Mouse (Mus musculus): ENCODE data around the gene Stard8. TPM values are rescaled to one million over a fixed set of nuclear protein-coding genes. Genes with fewer than 3 reads are reported as not detected.

Gene Stard8
- total RNA-seq, 2 experiments from 2014 or later: 11.1 to 18.2 TPM

DNA sequence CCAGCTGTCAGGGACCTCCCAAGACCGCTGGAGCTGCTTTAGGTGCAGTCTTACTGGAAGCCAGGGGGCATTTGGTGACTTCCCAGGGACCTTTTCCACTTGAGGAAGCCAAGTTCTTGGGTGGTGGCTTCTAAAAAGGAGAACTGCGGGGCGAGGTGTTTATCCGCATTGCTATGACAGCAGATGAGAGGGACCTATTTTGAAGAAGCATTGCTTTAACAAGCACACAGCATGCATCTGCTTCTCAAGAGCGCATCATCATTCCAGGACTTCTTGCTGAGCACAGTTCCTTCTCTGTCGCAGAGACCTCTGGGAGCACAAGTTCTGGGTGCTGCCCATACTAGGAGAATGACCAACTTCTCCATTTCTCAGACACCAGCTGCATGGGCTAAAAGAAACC is 14.8 kb downstream of the Stard8 start:
- intact Hi-C loops (cut with DNase I): no loop called here
- TF ChIP-seq CTCF (IDR thresholded peaks at IDR 0.05): no peak
- H3K27ac ChIP-seq: no peak overlapping the region

DNA sequence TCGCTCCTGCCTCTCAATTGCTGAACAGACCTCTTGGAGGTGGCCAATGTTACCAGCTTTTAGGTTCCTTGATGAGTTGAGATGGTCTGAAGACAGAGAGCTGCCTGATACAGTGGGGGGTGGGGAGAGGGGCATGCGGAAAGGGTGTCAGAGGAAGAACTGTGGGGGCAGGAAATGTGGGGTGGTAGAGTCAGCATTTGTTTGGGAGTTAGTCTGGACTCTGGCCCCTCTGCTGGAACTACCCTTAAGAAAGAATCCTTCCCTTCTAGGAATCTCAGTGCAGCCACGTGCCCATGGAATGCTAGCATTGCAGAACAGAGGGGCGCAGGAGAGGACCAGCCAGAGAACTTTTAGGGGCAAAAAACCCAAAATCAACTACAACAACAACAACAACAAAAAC is 16.3 kb downstream of the Stard8 start:
- no peak overlapping the region for H3K4me3 ChIP-seq
- intact Hi-C loops (cut with DNase I): no loop called here
- no peak for DNase-seq
- H3K27ac ChIP-seq: no peak overlapping the region
- no peak for TF ChIP-seq CTCF (IDR thresholded peaks at IDR 0.05)

More for the DNA sequence above, 14.8 kb downstream of the Stard8 start:
- H3K4me3 ChIP-seq: no peak overlapping the region
- DNase-seq: no peak

DNA sequence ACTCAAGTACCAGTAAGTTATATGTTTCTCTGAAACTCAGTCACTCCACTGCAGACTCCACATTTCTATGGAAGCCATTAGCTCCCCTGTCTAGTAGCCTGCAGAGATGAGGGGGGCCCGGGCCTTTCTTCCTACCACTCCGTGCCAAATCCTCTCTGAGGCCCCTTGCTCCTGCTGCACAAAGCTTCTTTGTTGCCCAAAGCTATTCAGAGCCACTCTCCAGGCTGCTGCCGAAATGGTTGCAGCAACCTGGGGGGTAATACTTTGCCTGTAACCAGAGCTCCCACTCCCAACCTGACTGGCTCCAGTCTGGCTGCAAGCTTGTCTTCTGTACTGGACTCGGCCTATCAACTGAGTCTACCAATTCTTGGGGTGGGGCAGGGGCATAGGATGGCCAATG is 17.2 kb downstream of the Stard8 start:
- no peak overlapping the region for H3K27ac ChIP-seq
- intact Hi-C loops (cut with DNase I): no loop called here
- no peak for TF ChIP-seq CTCF (IDR thresholded peaks at IDR 0.05)
- H3K4me3 ChIP-seq: no peak overlapping the region
- no peak for DNase-seq

DNA sequence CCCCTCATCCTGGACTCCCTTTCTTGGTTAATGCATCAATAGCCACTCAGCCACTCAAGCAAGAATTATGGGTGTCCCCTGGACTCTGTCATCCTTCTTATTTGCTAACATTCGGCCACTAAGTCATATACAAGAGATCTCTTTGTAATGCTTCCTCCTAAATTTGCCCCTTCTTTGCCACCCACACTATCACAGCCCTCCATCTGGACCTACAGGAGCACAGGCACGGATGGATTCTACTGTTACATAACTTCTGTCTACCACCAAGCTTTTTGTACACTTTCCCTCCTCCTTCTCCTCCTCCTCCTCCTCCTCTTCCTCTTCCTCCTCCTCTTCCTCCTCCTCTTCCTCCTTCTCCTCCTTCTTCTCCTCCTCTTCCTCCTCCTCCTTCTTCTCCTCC is 18.5 kb downstream of the Stard8 start:
- DNase-seq: no peak
- intact Hi-C loops (cut with DNase I): no loop called here
- Histone ChIP-seq H3K4me3 (no peak overlapping the region), H3K27ac (no peak overlapping the region)
- no peak for TF ChIP-seq CTCF (IDR thresholded peaks at IDR 0.05)

DNA sequence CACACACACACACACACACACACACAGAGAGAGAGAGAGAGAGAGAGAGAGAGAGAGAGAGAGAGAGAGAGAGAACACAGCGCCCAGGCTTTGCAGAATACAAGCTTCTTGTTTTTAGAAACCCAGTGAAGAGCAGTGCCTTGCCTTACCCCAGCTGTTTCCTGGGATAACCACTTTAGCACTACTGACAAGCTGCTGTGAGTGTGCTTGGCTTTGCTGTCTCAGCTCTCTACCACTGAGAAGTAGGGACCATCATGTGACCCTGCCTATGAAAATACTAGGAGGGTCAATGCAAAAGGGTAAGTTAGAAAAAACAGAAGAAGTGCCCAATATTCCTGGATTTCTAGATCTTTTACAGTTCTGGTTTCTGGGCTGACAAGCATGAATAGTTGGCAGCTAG is 20.9 kb downstream of the Stard8 start:
- no peak overlapping the region for H3K27ac ChIP-seq
- intact Hi-C loops (cut with DNase I): no loop called here
- no peak for DNase-seq
- no peak for TF ChIP-seq CTCF (IDR thresholded peaks at IDR 0.05)
- no peak overlapping the region for H3K4me3 ChIP-seq

DNA sequence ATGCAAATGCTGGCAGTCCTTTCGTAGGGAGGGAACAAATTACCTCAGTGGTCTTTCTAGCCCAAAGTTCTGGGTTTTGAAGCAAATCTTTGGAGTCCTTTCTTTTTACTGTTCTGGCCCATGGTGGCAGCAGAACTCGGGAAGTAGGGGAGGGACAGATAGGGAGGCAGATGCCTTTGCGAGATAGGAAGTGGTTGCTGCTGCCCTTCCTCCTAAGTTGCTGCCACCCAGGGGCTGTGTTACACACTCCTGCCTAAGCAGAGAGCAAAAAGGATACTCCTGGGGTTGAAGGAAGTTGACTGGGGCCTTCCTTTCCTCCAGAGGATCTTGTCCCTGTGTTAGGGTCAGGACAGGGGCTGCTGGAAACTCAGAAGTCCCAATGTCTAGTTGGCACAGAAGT is 32.4 kb downstream of the Stard8 start:
- Histone ChIP-seq H3K27ac (no peak overlapping the region), H3K4me3 (no peak overlapping the region)
- intact Hi-C loops (cut with DNase I): no loop called here
- DNase-seq: no peak
- TF ChIP-seq CTCF (IDR thresholded peaks at IDR 0.05): no peak

DNA sequence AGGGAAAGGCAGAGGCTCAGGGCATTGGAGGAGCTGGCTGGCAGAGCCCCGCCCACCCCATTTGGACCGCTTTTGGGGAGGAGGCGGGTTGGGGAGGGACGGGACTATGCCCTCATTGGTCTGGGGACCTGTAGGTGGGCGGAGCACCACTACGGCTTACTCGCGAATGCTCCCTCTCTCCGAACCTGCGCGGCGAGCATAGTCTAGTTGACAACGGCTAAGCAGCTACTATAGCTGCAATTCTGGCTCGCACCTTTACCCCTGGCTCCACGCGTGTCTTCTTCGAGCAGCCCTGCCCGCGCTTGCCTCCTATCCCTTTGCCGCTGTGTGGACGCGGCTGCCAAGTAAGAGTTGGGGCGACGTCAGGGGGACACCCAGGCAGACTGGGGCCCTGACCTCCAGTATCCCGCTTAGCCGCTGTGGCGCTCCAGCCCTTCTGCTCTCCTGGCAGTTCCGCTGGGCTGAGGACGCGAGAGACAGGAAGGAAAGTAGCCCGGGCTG is 39.5 kb downstream of the Stard8 start:
- peak overlapping the region; percentile 81 for H3K4me3 ChIP-seq
- TF ChIP-seq CTCF (IDR thresholded peaks at IDR 0.05): peak; percentile 10; the same call in 1 of the 2 replicates
- intact Hi-C loops (cut with DNase I): loop anchor here (5.0 kb wide), 1 partner anchor 50 kb away; no protein-coding TSS in a partner anchor
- peak overlapping the region; percentile 89 for H3K27ac ChIP-seq
- peak; percentile 92 for DNase-seq

DNA sequence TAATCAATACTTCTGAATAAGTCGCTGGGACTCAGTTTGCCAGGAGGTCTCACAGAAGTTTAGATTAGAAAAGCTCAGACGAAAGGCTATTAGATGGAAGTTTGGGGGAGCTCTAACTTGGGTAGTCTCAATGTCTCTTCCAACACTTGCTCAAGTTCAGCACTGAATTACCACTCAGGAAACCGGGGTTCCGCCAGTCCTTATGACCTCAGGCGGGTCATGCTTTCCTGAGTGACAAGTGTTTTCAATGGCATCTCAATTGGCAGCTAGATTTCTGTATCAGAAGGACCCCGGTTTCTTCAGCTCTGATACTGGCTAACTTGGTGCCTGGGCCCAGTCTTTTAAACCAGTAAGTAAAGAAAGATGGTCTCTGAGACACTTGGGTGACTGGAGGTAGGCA is 40.2 kb downstream of the Stard8 start:
- no peak for TF ChIP-seq CTCF (IDR thresholded peaks at IDR 0.05)
- peak overlapping the region; percentile 81 for H3K4me3 ChIP-seq
- H3K27ac ChIP-seq: peak overlapping the region; percentile 89
- no peak for DNase-seq
- intact Hi-C loops (cut with DNase I): loop anchor here (5.0 kb wide), 1 partner anchor 51 kb away; no protein-coding TSS in a partner anchor

DNA sequence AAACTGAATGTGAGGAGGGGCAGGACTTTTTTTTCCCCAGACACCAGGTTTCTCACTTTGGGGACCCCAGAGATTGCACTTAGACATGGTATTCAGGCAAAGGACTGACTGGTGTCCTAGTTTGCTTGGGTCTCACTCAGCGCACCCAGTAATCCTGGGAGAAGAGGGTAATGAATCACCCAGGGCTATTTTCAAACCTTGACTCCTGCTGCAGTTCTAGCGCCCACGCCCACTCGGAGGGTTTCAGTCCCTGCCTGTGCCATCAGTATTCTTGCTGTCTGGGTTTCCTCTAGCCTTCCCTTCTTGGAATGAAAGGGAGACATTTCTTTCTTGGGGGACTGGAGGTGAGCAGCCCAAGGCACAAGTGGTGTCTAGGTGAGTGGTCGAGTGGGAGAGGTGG is 40.7 kb downstream of the Stard8 start:
- H3K27ac ChIP-seq: peak overlapping the region; percentile 89
- no peak for TF ChIP-seq CTCF (IDR thresholded peaks at IDR 0.05)
- H3K4me3 ChIP-seq: peak overlapping the region; percentile 81
- intact Hi-C loops (cut with DNase I): loop anchor here (5.0 kb wide), 1 partner anchor 51 kb away; no protein-coding TSS in a partner anchor
- DNase-seq: no peak

DNA sequence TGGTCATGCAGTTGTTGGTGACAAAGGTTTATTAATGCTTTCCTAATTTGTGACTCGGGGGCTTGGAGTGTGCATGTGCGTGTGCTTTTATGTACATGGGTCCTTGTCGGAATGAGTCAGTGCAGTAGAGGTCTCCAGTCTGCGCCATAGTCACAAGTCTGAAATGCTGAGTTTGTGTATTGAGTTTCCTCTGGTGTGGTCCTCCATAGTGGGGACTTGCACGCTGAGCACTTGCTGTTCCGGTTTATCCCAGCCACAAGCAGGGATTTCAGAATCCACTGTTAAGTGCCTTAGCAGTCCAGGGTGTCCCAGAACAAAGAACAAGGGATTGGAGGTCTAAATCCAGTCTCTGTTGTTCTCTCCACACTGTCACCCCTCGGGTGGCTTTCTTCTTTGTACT is 42.3 kb downstream of the Stard8 start:
- Histone ChIP-seq H3K27ac (peak overlapping the region; percentile 89), H3K4me3 (peak overlapping the region; percentile 81)
- TF ChIP-seq CTCF (IDR thresholded peaks at IDR 0.05): no peak
- intact Hi-C loops (cut with DNase I): no loop called here
- no peak for DNase-seq

DNA sequence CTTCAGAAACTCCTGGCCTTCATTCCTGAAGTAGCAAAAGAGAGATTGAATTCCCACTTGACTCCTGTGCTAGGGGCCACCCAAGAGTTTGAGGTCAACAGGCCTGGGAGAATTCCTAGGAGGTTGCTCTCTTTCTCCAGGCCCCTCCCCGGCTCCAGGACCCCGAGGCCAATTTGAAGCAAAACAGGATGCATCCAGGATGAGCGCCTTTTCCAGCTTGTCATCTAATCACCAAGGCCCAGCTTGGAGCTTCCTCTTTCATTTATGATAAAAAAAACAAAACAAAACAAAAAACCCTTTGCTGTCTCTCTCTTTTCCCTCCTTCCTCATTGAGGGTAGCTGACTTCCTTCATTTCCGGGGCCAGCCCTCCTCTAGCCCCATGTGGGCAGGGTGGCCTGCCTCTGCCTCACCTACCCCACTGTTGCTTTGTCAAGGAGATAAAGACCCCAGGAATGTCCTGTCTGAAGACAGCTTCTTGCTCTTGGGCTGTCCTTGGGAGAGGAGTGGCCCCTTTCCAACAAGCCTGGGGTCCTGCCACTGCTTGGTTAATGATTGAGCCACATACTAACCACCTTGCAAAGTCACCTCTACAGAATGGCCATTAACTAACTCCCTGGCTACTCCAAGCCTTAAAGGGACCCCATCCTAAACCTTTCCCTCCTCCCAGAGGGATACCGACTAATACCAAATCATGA is 43.5 kb downstream of the Stard8 start:
- Histone ChIP-seq H3K27ac (peak overlapping the region; percentile 89), H3K4me3 (peak overlapping the region; percentile 81)
- no peak for TF ChIP-seq CTCF (IDR thresholded peaks at IDR 0.05)
- intact Hi-C loops (cut with DNase I): no loop called here
- peak; percentile 32 for DNase-seq

DNA sequence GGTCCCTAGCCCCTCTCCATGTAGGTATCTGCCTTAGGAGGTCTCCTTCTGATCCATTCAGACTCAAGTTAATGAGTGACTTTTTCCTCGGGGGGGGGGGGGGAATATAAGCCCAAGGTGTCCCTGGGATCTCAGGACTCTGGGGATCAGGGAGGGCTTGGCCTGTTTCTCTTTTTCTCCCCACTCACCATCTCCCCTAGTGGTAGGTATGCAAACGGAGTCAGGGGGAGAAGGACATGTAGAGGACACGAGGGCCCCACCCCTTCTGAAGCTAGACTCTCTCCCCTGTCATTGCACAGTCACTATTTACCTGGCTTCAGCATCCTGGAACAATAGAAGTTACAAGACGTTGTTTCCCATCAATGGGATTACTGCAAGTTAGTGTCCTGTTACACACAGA is 45.1 kb downstream of the Stard8 start:
- no peak for DNase-seq
- peak; percentile 34 for TF ChIP-seq CTCF (IDR thresholded peaks at IDR 0.05)
- intact Hi-C loops (cut with DNase I): no loop called here
- H3K4me3 ChIP-seq: no peak overlapping the region
- H3K27ac ChIP-seq: peak overlapping the region; percentile 81

DNA sequence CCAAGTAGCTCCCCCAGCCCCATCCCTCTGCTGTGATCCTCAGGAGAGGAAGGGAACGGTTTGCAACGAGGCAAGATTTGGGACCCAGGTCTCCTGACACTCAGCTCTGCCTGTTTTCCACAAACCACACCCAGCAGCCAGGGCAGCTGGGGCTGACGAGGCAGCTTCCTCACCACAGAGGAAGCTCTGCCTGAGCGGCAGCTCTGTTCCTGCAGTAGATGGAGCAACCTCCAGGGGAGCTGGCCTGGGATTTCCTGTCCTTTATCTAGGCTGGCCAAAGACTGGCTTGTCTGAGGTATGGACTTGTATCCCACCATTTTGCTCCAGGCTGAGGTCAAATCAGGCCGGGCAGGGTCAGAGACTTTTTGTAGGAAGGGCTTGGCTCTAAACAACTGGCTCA is 46.2 kb downstream of the Stard8 start:
- H3K27ac ChIP-seq: peak overlapping the region; percentile 81
- TF ChIP-seq CTCF (IDR thresholded peaks at IDR 0.05): peak; percentile 42

More for the DNA sequence above, 46.2 kb downstream of the Stard8 start:
- intact Hi-C loops (cut with DNase I): no loop called here
- DNase-seq: peak; percentile 49
- H3K4me3 ChIP-seq: peak overlapping the region; percentile 23
